Mouse (Mus musculus) retina, postnatal 1 day (tissue): ENCODE measurements at regions not wholly inside any gene's neighbourhood (a gene's known extent, or its start where the extent isn't known, plus 50 kb on each side); places are given as distances from the start of the nearest gene placed in this dataset.
A peak's percentile ranks its signal among the peaks of the same experiment; 100 is the strongest.

ENCODE experiments used
- DNase-seq: peaks from one replicate; pipeline ENCODE4 v3.0.0-alpha.2; 2012

DNA sequence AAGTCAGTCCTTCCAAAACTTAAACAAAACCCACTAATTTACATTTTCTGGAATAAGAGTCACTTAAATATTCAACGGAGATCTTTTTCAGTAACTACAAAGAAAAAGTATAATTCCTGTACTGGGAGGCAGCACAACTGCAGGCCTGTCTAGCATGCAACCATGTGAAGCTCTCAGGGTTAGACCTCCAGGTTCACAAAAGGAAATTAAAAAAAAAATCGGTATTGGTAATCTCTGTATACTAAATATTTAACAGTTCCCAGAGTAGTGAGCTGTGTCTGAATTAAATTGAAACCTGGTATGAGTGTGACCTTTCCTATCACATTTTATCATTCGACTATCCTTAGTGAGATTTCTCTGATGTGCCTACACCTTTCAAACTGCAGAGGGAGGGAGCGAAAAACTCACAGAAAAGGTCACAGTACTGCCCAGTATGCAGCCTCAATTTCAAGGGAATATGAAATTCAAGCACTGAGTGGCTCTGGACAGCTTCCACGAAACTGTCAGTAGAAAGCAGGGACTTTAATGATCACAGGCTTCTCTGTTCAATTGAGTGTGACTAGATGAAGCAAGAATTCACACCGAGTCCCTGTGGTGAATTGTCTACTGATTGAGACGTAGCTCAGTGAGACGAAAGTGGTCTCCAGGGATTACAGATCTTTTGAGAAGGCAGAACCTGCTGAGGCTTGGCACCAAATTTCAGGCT lies 197.9 kb upstream of the Spock3 start:
- DNase-seq: peak; percentile 1

- DNase-seq: no peak
Observed at GRCm38 (mm10) chr8:62773766-62774165, 177.0 kb upstream of the Spock3 start.

- no peak for DNase-seq
Observed at GRCm38 (mm10) chr8:62804467-62804866, 146.3 kb upstream of the Spock3 start.
